Mouse (Mus musculus): ENCODE results near the gene Zbtb8os.

The Zbtb8os gene

GRCm38 (mm10) chr4:129379805-129380204 lies 44.3 kb downstream of the Zbtb8os start:
- DNase-seq: no peak

DNA sequence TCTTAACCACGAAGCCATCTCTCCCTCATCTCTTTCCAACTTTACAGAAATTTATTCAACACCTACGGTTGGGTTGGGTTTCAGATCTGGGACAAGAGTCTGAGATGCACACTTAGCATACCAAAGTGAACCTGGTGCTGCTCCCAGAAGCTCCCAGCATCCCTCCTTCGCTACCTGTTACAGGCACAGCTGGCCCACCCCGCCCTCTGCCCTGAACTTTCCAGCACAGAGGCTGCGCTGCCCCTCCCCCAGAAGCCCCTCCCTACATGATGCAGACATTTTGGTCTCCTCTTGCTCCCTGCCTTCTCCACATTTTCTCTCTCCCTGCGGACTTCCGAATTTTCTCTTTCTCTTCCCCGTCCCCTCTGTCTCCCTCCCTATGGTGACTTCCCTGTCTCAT lies 45.7 kb downstream of the Zbtb8os start:
- no peak for DNase-seq

- no peak for DNase-seq
These were observed 46.5 kb downstream of the Zbtb8os start for GRCm38 (mm10) chr4:129382029-129382428.

DNA sequence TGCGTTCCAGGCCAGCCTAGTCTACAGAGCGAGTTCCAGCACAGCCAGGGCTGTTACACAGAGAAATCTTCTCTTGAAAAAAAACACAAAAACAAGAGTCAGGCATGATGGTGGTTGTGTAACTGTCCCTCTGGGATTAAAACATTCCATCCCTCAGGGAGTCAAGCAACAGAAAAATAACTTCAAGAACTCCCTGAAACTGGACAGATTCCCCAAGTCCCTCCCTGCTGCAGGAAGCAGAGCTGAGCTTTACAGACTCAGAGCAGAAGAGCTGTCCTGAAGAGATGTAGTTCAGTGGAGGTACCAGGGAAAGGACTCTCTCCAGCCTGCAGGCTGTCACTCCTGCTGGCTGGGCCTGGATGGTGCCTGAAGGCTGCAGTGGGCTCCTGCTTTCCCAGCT lies 47.0 kb downstream of the Zbtb8os start:
- peak; percentile 96 for DNase-seq

- no peak for DNase-seq
These were observed 48.1 kb downstream of the Zbtb8os start for GRCm38 (mm10) chr4:129383586-129383985.

DNA sequence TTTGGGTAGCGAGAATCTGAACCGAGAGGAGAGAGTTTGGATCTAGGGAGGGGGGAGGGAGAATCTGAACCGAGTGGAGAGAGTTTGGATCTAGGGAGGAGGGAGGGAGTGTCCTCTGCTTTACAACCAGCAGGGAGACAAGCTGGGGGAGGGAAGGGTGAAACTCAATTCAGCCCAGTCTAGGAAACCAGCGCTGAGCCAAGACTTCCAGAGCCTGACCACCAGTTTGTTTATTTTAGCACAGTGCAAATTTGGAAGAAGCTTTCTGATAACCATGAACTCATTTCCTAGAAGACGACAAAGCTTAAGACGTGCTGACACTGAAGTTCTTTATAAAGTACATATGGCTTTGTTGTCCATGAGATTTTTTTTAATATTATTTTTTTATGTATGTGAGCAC lies 48.9 kb downstream of the Zbtb8os start:
- DNase-seq: peak; percentile 97

- peak; percentile 91 for DNase-seq
These were observed 50.2 kb downstream of the Zbtb8os start for GRCm38 (mm10) chr4:129385685-129386084.

GRCm38 (mm10) chr4:129386269-129386946 lies 50.9 kb downstream of the Zbtb8os start:
- no peak for DNase-seq

- no peak for DNase-seq
These were observed 51.5 kb downstream of the Zbtb8os start for GRCm38 (mm10) chr4:129386989-129387388.

DNA sequence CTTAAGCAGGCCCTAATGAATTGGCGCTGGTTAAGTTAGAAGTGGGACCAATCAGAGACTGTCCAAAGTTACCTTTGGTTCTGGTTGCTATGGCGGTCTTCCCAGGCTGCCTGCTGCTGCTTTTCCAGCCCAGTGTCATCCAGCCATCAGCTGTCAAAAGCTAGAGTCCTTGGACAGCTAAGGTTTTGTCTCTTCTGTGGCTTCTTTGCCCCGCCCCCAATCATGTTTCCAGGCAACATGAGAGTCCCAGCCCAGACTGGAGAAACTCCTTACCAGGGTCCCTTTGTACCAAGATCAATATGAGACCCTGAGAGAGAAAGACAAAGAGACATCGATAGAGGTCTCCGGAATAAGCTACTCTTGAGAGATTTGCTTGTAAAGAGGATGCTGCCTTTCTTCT lies 52.9 kb downstream of the Zbtb8os start:
- no peak for DNase-seq

GRCm38 (mm10) chr4:129390216-129390743 lies 54.8 kb downstream of the Zbtb8os start:
- DNase-seq: peak; percentile 91

GRCm38 (mm10) chr4:129390936-129391557 lies 55.6 kb downstream of the Zbtb8os start:
- DNase-seq: no peak

- DNase-seq: no peak
These were observed 58.8 kb downstream of the Zbtb8os start for GRCm38 (mm10) chr4:129394089-129394870.

GRCm38 (mm10) chr4:129396960-129397359 lies 61.5 kb downstream of the Zbtb8os start:
- no peak for DNase-seq

DNA sequence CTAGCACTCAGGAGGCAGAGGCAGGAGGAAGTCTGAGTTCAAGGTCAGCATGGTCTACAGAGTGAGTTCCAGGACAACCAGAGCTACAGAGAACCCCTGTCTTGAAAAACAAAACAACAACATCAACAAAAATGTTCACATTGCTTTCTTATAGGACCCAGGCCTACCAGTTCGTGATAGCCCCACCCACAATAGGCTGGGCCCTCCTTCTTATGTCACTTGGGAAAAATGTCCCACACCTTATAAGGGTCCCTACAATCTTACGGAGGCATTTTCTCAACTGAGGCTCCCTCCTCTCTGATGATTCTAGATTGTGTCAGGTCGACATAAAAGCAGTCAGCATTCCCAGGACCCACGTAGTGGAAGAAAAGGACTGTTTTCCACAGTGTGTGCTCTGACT lies 64.3 kb downstream of the Zbtb8os start:
- no peak for DNase-seq

Measured in heart, adult 11 months (tissue).